Mouse (Mus musculus) urinary bladder, adult 2 months (tissue): ENCODE results near the gene Spint2. TPM values are rescaled to one million over a fixed set of nuclear protein-coding genes. Genes with fewer than 3 reads are reported as not detected.

Experiments used
- DNase-seq: peaks from one replicate; pipeline ENCODE4 v3.0.0; 2022; ENCODE audit warnings: low spot score
- polyA plus RNA-seq: library from polyadenylated mRNA; depleted of rRNA; stranded (reverse); fragments of >200 nt; gene quantifications from 2 replicates; pipeline ENCODE4 v1.2.3, GENCODE M21; 2012; rRNA removed

Gene Spint2
- polyA plus RNA-seq, result 485 and 505 TPM in 2 replicates

DNA sequence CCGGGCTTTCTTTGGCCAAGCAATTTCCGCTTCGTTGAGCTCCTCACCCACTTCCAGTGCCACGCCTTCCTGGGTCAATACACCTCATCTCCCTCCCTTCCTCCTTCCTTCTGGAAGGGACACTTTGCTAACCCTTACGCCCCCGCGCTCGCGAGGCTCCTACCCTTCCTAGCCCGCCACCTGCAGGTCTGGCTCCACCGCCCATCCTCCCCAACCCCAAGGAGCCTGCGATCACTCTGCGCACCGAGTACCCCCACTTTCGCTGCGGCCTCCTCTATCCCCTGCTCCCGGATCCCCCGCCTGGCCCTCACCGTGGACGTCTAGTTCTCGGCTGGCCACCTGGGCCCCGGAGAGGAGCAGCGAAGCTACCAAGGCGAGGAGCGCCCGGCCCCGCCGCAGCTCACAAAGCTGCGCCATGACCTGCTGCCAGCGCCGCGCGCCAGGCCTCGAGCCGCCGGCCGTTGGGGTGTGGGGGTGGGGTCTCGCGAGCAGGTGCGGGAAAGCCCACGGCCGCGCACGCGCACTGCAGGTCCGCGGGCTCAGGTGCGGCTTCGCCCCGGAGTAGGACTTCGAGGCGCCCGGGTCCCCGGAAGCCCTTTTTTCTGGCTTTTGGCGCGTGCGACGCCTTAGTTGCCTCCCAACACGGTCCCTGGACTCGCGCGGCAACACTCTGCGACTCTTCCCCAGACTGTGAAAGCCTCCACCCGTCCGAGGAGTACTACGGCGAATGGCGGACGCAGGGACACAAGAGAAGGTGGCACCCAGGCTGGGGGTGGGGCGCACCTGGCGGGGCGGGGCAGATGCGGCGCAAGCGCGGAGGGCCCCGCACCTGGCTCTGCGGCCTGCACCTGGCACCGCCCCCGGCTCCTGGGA lies at the start of gene Spint2:
TSS of gene Spint2 (minus strand) at position 712 of the 873 bp plus-strand sequence.
- peak; percentile 89 for DNase-seq

DNA sequence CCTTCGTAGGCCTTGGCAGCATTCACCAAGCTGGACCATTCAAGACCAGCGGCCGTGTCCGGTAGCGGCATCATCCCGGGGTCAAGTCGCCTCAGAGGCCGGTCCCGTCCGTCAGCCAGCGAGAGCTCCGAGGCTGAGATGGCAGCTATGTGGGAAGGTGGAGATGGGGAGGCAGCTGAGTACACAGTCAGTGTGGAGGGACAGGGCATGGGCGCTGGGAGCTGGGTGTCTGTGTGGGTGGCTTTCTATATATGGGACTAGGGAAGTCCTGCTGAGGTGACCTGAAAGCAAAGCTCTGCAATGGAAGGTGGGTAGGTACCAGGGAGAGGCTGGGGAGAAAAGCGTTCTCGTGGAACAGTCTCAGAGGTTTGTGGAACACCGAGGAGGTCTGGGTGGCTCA lies 47.3 kb upstream of the Spint2 start:
- DNase-seq, result no peak

GRCm38 (mm10) chr7:29327087-29327486 lies 45.4 kb upstream of the Spint2 start:
- no peak for DNase-seq

DNA sequence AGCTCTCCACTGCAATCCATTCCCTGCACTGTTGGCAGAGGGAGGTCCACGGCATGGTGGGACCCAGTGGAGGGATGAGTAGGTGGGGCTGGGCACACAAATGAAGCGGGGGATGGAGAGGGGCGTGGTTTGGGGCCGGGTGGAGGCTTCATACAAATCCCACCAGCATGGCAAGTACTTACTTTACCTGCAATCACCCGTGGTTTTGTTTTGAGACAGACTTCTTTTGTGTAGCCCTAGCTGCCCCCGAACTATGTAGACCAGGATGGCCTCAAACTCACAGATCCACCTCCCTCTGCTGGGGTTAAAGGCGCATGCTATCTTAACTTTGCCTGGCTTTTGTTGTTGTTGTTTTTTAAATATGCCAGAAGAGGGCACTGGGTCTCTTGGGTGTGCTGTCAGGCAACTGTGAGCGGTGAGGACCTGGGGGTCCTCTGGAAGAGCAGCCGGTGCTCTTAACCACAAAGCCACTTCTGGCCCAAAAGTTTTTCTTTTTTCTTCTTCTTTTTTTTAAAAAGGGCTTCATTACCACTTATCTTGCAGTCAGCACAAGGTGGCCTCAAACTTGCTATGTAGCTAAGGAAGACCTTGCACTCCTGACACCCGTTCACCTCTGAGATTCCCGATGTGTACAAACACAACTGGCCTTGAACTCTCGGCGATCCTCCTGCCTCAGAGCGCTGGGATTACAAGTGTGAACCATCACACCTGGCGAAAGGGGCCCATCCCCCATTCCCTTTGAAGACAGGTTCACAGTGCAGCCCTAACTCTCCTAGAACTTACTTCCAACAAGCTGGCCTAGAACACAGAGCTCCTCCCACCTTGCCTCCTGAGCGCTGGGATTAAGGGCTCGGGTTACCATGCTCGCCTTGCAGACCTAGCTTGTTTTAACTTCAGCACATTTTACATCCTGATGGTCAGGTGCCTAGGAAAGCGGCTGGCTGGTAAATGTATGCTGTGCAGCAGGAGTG lies 37.9 kb upstream of the Spint2 start:
- DNase-seq, result no peak

DNA sequence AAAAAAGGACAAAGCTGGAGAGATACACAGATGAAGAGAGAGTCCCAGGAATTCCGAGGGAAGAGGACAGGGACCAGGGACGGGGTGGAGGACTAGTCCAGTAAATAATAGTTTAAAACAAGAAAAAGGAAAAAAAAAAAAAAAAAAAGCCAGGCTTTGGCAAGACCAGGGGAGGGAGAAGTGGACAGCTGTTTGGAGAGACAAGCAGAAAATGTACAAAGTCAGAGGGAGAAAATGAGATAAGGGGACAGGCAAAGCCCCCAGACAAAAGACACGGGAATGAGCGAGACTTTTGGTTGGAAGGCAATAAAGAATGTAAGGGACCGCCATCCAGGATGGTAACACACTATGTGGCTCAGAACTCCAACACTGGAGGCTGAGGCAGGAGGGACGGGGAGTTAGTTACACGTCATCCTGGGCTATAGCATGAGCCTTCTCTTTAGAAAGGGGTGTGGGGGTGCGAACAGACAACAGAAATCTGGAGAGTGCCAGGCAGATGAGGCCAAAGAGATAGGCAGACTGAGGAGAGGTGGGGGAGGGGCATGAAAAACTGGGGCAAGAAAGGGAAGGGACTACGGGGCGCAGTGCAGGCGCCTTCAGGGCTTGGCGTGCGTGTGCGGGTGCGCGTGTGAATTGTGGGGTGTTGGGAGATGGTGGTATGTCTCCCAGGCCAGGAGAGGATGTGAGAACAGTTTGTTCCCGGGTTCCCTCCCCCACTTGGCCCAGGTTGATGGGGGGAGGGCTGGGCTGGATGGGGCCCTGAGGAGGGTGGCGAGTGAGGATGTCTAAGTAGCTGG lies 36.6 kb upstream of the Spint2 start:
- no peak for DNase-seq

- no peak for DNase-seq
These were observed 35.8 kb upstream of the Spint2 start for GRCm38 (mm10) chr7:29317558-29317957.

GRCm38 (mm10) chr7:29316976-29317375 lies 35.3 kb upstream of the Spint2 start:
- DNase-seq, result no peak

- DNase-seq, result no peak
These were observed 34.5 kb upstream of the Spint2 start for GRCm38 (mm10) chr7:29316137-29316734.

DNA sequence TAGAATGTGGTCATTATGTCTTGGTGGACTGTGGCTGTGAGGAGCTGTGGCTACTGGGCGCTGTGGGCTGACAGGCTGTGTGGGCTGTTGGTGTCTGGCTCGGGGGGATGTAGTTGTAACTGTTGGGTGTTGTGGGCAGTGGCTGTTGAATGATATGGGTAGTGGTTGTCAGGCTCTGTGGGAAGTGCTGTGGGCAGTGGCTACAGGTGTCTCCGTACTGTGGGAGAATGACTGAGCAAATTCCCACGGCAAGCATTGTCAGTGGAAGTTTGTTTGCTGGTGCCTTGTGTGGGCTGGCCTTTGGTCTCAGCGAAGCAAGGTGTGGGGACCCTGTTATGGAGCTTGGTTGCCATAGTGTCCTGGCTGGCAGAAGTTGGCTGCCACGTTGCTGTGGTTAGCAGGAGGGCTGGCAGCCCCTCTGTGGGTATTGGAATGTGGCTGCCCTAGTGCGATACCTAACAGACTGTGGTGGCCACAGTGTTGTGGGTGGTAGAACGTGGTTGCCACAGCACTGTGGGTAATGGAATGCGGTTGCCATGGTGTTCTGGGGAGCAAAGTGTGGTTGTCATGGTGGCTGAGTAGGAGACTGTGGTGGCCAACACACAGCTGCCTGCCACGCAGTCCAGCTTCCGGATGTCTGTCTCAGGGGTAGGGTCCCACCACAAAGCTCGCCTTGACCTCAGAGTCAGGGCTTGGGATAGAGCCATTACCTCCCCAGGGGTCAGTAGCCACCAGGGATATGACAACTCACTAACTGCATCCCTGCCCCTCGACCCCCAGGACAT lies 33.3 kb upstream of the Spint2 start:
- DNase-seq, result no peak

GRCm38 (mm10) chr7:29313572-29314261 lies 32.0 kb upstream of the Spint2 start:
- DNase-seq, result no peak

DNA sequence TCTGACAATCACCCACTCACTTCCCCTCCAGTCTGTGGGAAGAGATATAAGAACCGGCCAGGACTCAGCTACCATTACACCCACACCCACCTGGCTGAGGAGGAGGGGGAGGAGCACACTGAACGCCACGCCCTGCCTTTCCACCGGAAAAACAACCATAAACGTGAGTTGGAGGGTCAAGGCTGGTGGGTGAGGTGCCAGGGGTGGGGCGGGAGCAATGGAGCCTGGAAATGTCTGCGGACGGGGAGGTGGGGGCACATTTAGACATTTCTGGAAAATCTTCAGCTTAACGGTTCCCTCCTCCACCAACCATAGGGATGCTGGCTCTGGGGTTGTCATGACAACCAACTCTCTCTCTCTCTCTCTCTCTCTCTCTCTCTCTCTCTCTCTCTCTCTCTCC lies 31.3 kb upstream of the Spint2 start:
- DNase-seq, result no peak

- DNase-seq, result no peak
These were observed 28.0 kb upstream of the Spint2 start for GRCm38 (mm10) chr7:29309749-29310148.

DNA sequence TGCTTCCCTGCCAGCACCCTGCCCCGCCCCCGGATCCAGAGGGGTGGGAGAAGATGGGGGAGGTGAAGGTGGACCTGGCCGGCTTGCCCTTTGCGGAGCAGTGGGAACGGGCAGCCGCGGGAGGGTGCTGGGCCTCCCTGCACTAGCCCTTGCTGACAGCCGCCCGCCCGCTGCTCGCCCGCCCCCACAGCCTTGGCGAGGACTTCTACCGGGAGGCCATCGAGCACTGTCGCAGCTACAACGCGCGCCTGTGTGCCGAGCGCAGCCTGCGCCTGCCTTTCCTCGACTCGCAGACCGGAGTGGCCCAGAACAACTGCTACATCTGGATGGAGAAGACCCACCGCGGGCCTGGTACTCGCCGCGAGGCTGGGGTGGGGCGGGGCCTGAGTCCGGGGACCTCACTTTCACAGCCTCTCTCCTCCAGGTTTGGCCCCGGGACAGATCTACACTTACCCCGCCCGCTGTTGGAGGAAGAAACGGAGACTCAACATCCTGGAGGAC lies 27.6 kb upstream of the Spint2 start:
- DNase-seq, result no peak

- DNase-seq, result peak; percentile 76
These were observed 25.8 kb upstream of the Spint2 start for GRCm38 (mm10) chr7:29307350-29308104.

- no peak for DNase-seq
These were observed 24.9 kb upstream of the Spint2 start for GRCm38 (mm10) chr7:29306619-29307018.

GRCm38 (mm10) chr7:29306108-29306507 lies 24.4 kb upstream of the Spint2 start:
- DNase-seq, result no peak

GRCm38 (mm10) chr7:29305263-29305988 lies 23.7 kb upstream of the Spint2 start:
- DNase-seq, result no peak
